Mouse (Mus musculus) limb, embryonic 12.5 days (tissue): ENCODE results near the gene Slit1. TPM values are rescaled to one million over a fixed set of nuclear protein-coding genes. Genes with fewer than 3 reads are reported as not detected.

ENCODE experiments used
- ATAC-seq: fragments of 200-750 bp; cut with Nextera tagmentation; 2 replicates; pipeline ENCODE4 v1.8.0; 2017; ENCODE audit warnings: low read depth, moderate TSS enrichment; ENCODE audit not compliant: insufficient number of reproducible peaks, insufficient read depth, low FRiP score, low TSS enrichment
- H3K27ac ChIP-seq: fragments of 300-500 bp; sonication (generic); 2 replicates; pipeline ENCODE4 v1.5.1; 2016; ENCODE audit warnings: mild to moderate bottlenecking, moderate library complexity
- H3K27me3 ChIP-seq: fragments of 300-500 bp; sonication (generic); 2 replicates; pipeline ENCODE4 v1.6.1; 2016; ENCODE audit warnings: mild to moderate bottlenecking, moderate library complexity
- H3K36me3 ChIP-seq: fragments of 300-500 bp; sonication (generic); 2 replicates; pipeline ENCODE4 v1.6.1; 2016; ENCODE audit warnings: mild to moderate bottlenecking, moderate library complexity
- H3K4me1 ChIP-seq: fragments of 300-500 bp; sonication (generic); replicated peaks from 2 replicates; pipeline ENCODE4 v1.6.1; 2016
- H3K4me2 ChIP-seq: fragments of 300-500 bp; sonication (generic); 2 replicates; pipeline ENCODE4 v1.6.1; 2016; ENCODE audit warnings: mild to moderate bottlenecking, moderate library complexity
- H3K4me3 ChIP-seq: fragments of 300-500 bp; sonication (generic); replicated peaks from 2 replicates; pipeline ENCODE4 v1.5.1; 2016; ENCODE audit warnings: mild to moderate bottlenecking
- H3K9ac ChIP-seq: fragments of 300-500 bp; sonication (generic); replicated peaks from 2 replicates; pipeline ENCODE4 v1.6.1; 2016; ENCODE audit warnings: mild to moderate bottlenecking, moderate library complexity
- H3K9me3 ChIP-seq: fragments of 300-500 bp; sonication (generic); 2 replicates; pipeline ENCODE4 v1.6.1; 2016; ENCODE audit warnings: mild to moderate bottlenecking, moderate library complexity
- WGBS: fragments of 180-500 bp; shearing (Covaris S2); methylation state at CpG from one replicate; pipeline ENCODE4 v1.1.7; 2016; 5-methylcytosine and 5-hydroxymethylcytosine counted together
- polyA plus RNA-seq: library from polyadenylated mRNA; unstranded; fragments of >200 nt; fragmentation: Nextera tagmentation; extraction: Ambion mirVana; gene quantifications from 2 replicates; pipeline ENCODE4 v1.2.1, GENCODE M21; 2016

Slit1 gene
- polyA plus RNA-seq, 1 experiment from 2014 or later = 0.40 TPM

DNA sequence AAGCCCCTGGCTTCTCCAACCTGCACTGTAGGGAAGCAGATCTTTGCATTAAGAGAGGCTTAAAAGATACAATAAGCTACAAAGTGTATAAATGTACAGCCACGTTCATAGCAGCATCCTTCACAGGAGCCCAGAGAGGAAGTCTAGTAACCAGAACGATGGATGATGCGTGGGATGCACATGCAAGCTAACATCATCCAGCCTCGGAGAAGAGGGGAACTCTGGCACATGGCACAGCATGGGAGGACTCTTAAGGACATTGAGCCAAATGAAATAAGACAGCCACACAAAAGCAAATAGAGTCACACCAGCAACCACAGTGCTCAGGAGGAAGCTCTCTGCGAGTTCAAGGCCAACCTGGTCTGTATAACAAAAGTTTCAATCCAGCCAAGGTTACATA, 15.8 kb upstream of the Slit1 start:
- no peak for ATAC-seq
- H3K27ac ChIP-seq = no peak overlapping the region
- H3K4me1 ChIP-seq = peaks cover 10% of the 10 kb centered on the region
- no peak overlapping the region for H3K9ac ChIP-seq
- WGBS = 93% methylated on average over 5 of the region's 5 CpGs
- no peaks in the 10 kb centered on the region for H3K9me3 ChIP-seq
- H3K4me3 ChIP-seq = no peak overlapping the region
- H3K27me3 ChIP-seq = no peaks in the 10 kb centered on the region
- no peaks in the 10 kb centered on the region for H3K36me3 ChIP-seq
- H3K4me2 ChIP-seq = no peak overlapping the region

GRCm38 (mm10) chr19:41754760-41755159, 11.3 kb upstream of the Slit1 start:
- no peak overlapping the region for H3K9ac ChIP-seq
- no peak overlapping the region for H3K4me3 ChIP-seq
- H3K36me3 ChIP-seq = no peaks in the 10 kb centered on the region
- no peak overlapping the region for H3K4me2 ChIP-seq
- H3K27ac ChIP-seq = no peak overlapping the region
- H3K9me3 ChIP-seq = no peaks in the 10 kb centered on the region
- H3K27me3 ChIP-seq = peaks cover 18% of the 10 kb centered on the region
- 77% methylated on average over 15 of the region's 15 CpGs for WGBS
- no peaks in the 10 kb centered on the region for H3K4me1 ChIP-seq
- ATAC-seq = no peak

- no peak overlapping the region for H3K27ac ChIP-seq
- WGBS = 74% methylated on average over 11 of the region's 11 CpGs
- no peak overlapping the region for H3K4me3 ChIP-seq
- no peaks in the 10 kb centered on the region for H3K36me3 ChIP-seq
- H3K9me3 ChIP-seq = 0 out of 2 replicates have a peak, but pooled peaks cover 7% of the 10 kb centered on the region
- peaks cover 22% of the 10 kb centered on the region for H3K27me3 ChIP-seq
- H3K4me1 ChIP-seq = no peaks in the 10 kb centered on the region
- no peak overlapping the region for H3K4me2 ChIP-seq
- no peak for ATAC-seq
- no peak overlapping the region for H3K9ac ChIP-seq
These were observed 8.4 kb upstream of the Slit1 start for GRCm38 (mm10) chr19:41751906-41752305.

DNA sequence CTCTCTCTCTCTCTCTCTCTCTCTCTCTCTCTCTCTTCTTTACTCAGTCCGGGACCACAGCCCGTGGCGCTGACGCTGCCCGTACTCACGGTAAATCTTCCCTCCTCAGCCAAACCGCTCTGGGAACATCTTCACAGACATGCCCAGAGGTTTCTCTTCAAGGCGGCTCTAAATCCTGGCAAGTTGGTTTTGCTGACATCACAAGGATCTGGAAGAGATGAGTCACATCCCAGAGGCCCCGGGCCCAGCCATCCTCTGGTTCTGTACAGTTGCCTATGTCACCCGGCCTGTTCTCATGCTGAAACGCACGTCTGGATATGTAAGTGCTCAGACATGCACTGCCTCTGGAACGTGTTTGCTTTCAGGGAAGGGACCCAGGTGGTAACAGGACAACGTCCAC, 4.0 kb upstream of the Slit1 start:
- Histone ChIP-seq H3K4me2 (no peak overlapping the region), H3K9me3 (0 out of 2 replicates have a peak, but pooled peaks cover 7% of the 10 kb centered on the region), H3K9ac (no peak overlapping the region), H3K36me3 (no peaks in the 10 kb centered on the region), H3K4me1 (peaks cover 27% of the 10 kb centered on the region), H3K4me3 (no peak overlapping the region), H3K27ac (no peak overlapping the region), H3K27me3 (peaks cover 64% of the 10 kb centered on the region)
- WGBS = 91% methylated on average over 14 of the region's 14 CpGs
- no peak for ATAC-seq

DNA sequence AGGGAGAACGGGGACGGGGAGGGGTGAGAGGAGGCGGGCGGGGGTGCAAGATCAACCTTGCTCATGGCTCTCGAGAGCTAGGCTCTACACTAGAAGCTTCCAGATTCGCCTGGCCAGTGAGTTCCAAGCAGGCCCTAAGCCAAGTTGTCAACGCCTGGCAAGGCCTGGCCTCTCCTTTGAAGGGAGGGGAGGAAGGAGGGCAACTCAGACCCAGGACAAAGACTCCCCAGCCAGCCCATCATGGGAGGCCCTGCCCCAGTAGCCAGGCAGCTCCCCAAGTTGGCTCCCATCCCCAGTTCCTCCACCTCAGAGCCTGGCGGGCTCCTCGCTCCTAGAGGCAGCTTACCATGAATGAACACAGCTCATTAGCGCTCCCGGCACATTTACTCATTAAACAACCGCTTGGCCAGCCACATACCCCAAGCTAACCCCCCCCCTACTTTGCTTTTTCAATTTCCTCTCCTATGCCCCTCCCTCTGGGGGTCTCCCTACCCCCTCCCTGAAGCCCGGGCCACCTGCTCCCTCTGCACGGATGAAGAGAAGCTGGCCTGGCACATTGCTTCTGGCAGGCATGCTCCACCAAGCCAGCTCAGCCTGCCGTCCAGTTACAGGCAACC, 2.6 kb upstream of the Slit1 start:
- WGBS = 42% methylated on average over 15 of the region's 15 CpGs
- Histone ChIP-seq H3K4me3 (no peak overlapping the region), H3K4me1 (peaks cover 31% of the 10 kb centered on the region), H3K4me2 (no peak overlapping the region), H3K36me3 (no peaks in the 10 kb centered on the region), H3K9me3 (0 out of 2 replicates have a peak, but pooled peaks cover 7% of the 10 kb centered on the region), H3K27ac (no peak overlapping the region), H3K27me3 (peaks cover 66% of the 10 kb centered on the region), H3K9ac (no peak overlapping the region)
- no peak for ATAC-seq

GRCm38 (mm10) chr19:41738896-41739295, 4.6 kb downstream of the Slit1 start:
- Histone ChIP-seq H3K4me3 (no peak overlapping the region), H3K4me1 (peaks cover 41% of the 10 kb centered on the region), H3K4me2 (no peak overlapping the region), H3K9ac (no peak overlapping the region), H3K36me3 (no peaks in the 10 kb centered on the region), H3K9me3 (no peaks in the 10 kb centered on the region), H3K27ac (no peak overlapping the region), H3K27me3 (peaks cover 94% of the 10 kb centered on the region)
- no peak for ATAC-seq
- 16% methylated on average over 4 of the region's 4 CpGs for WGBS

- Histone ChIP-seq H3K36me3 (no peaks in the 10 kb centered on the region), H3K4me3 (no peak overlapping the region), H3K27ac (no peak overlapping the region), H3K9me3 (no peaks in the 10 kb centered on the region), H3K27me3 (peaks cover 91% of the 10 kb centered on the region), H3K4me1 (peaks cover 36% of the 10 kb centered on the region), H3K9ac (no peak overlapping the region), H3K4me2 (peak overlapping the region; percentile 34; the same call in 1 of the 2 replicates)
- 8% methylated on average over 14 of the region's 14 CpGs for WGBS
- ATAC-seq = no peak
These were observed 5.0 kb downstream of the Slit1 start for GRCm38 (mm10) chr19:41738429-41738805.

- H3K9ac ChIP-seq = no peak overlapping the region
- H3K27me3 ChIP-seq = peaks cover 91% of the 10 kb centered on the region
- H3K27ac ChIP-seq = no peak overlapping the region
- under 1% methylated on average over 18 of the region's 18 CpGs for WGBS
- ATAC-seq = no peak
- H3K9me3 ChIP-seq = no peaks in the 10 kb centered on the region
- H3K4me2 ChIP-seq = peak overlapping the region; percentile 34
- peaks cover 30% of the 10 kb centered on the region for H3K4me1 ChIP-seq
- 0 out of 2 replicates have a peak overlapping the region, but pooled peaks have one; percentile 7 for H3K4me3 ChIP-seq
- H3K36me3 ChIP-seq = no peaks in the 10 kb centered on the region
These were observed 5.6 kb downstream of the Slit1 start for GRCm38 (mm10) chr19:41737657-41738428.

GRCm38 (mm10) chr19:41734685-41735084, 8.8 kb downstream of the Slit1 start:
- H3K27ac ChIP-seq = no peak overlapping the region
- peaks cover 22% of the 10 kb centered on the region for H3K4me1 ChIP-seq
- peaks cover 66% of the 10 kb centered on the region for H3K27me3 ChIP-seq
- 6% methylated on average over 10 of the region's 10 CpGs for WGBS
- no peak overlapping the region for H3K9ac ChIP-seq
- H3K9me3 ChIP-seq = peaks cover 10% of the 10 kb centered on the region; the same call in 1 of the 2 replicates
- no peaks in the 10 kb centered on the region for H3K36me3 ChIP-seq
- H3K4me3 ChIP-seq = no peak overlapping the region
- H3K4me2 ChIP-seq = no peak overlapping the region; the same call in 1 of the 2 replicates
- ATAC-seq = peak; percentile 60

- Histone ChIP-seq H3K9ac (no peak overlapping the region), H3K36me3 (no peaks in the 10 kb centered on the region), H3K4me3 (no peak overlapping the region), H3K4me2 (no peak overlapping the region), H3K4me1 (peaks cover 12% of the 10 kb centered on the region), H3K9me3 (no peaks in the 10 kb centered on the region; the same call in 1 of the 2 replicates), H3K27me3 (no peaks in the 10 kb centered on the region; the same call in 1 of the 2 replicates), H3K27ac (no peak overlapping the region)
- WGBS = 59% methylated on average over 2 of the region's 2 CpGs
- ATAC-seq = no peak
These were observed 18.0 kb downstream of the Slit1 start for GRCm38 (mm10) chr19:41725491-41725890.

- no peaks in the 10 kb centered on the region; the same call in 1 of the 2 replicates for H3K27me3 ChIP-seq
These were observed 18.5 kb downstream of the Slit1 start for GRCm38 (mm10) chr19:41724831-41725470.

More at GRCm38 (mm10) chr19:41724831-41725470, 18.5 kb downstream of the Slit1 start:
- H3K27ac ChIP-seq = no peak overlapping the region
- H3K36me3 ChIP-seq = no peaks in the 10 kb centered on the region
- H3K4me2 ChIP-seq = no peak overlapping the region
- H3K4me3 ChIP-seq = no peak overlapping the region
- peaks cover 12% of the 10 kb centered on the region for H3K4me1 ChIP-seq
- no peak overlapping the region for H3K9ac ChIP-seq
- no peaks in the 10 kb centered on the region; the same call in 1 of the 2 replicates for H3K9me3 ChIP-seq
- peak; percentile 37; the same call in 1 of the 2 replicates for ATAC-seq
- WGBS = 39% methylated on average over 9 of the region's 9 CpGs
